Mouse (Mus musculus) frontal cortex, adult (tissue): ENCODE results near the gene Vmn1r188.
"Not testable (repeated sequence)": the region's sequence is repeated elsewhere in the genome, so short reads cannot be mapped to it uniquely, and the experiment has no call there.

ENCODE experiments used
- ATAC-seq: cut with Nextera tagmentation; 2 replicates; pipeline ENCODE4 v1.9.2; 2017; ENCODE audit warnings: mild to moderate bottlenecking, moderate library complexity, mixed read lengths; ENCODE audit not compliant: low TSS enrichment

The Vmn1r188 gene

GRCm38 (mm10) chr13:22049737-22050440 is 34.4 kb upstream of the Vmn1r188 start:
- 0 out of 2 replicates have a peak, but pooled peaks have one; percentile 9 for ATAC-seq

GRCm38 (mm10) chr13:22050591-22051522 is 33.4 kb upstream of the Vmn1r188 start:
- ATAC-seq = peak; percentile 94

GRCm38 (mm10) chr13:22051523-22051859 is 32.7 kb upstream of the Vmn1r188 start:
- no peak for ATAC-seq

- ATAC-seq = no peak
These were observed 30.5 kb upstream of the Vmn1r188 start for GRCm38 (mm10) chr13:22053754-22054153.

GRCm38 (mm10) chr13:22061422-22061821 is 22.8 kb upstream of the Vmn1r188 start:
- ATAC-seq = no peak

GRCm38 (mm10) chr13:22063468-22063867 is 20.8 kb upstream of the Vmn1r188 start:
- ATAC-seq = no peak

- not testable (repeated sequence) for ATAC-seq
These were observed 21.5 kb downstream of the Vmn1r188 start, which contains the start of gene Vmn1r189 for GRCm38 (mm10) chr13:22105724-22106123. Vmn1r189 (minus strand) TSS chr13:22105824.

GRCm38 (mm10) chr13:22136495-22137293 is 52.5 kb downstream of the Vmn1r188 start:
- ATAC-seq = not testable (repeated sequence)
